Mouse (Mus musculus): ENCODE data around the gene Rad51b. TPM values are rescaled to one million over a fixed set of nuclear protein-coding genes. Genes with fewer than 3 reads are reported as not detected.

Gene Rad51b
- polyA plus RNA-seq, 1 experiment = 13.8 TPM

GRCm38 (mm10) chr12:79357631-79358030 lies 60.5 kb downstream of the Rad51b start:
- H3K27ac ChIP-seq (ENCODE audit: insufficient read depth, low read length) = no peak overlapping the region
- no peaks in the 10 kb centered on the region for H3K9me3 ChIP-seq (replicated peaks; ENCODE audit: control insufficient read depth, insufficient read depth, low read length, poor library complexity, severe bottlenecking)
- no peaks in the 10 kb centered on the region for H3K4me1 ChIP-seq (ENCODE audit: control insufficient read depth, insufficient read depth, low read length)
- H3K27me3 ChIP-seq (ENCODE audit: control insufficient read depth, insufficient read depth, low read length, poor library complexity, severe bottlenecking) = no peaks in the 10 kb centered on the region
- H3K4me3 ChIP-seq (ENCODE audit: low read depth, low read length) = no peak overlapping the region
- H3K9ac ChIP-seq (ENCODE audit: low read depth, poor library complexity, severe bottlenecking) = no peak overlapping the region
- TF ChIP-seq CTCF (IDR thresholded peaks at IDR 0.05; ENCODE audit: low read depth, low read length) (no peak), POLR2A (IDR thresholded peaks at IDR 0.05; ENCODE audit: insufficient read depth, low read length) (no peak), EP300 (IDR thresholded peaks at IDR 0.05; ENCODE audit: insufficient read depth, low read depth, low read length) (no peak)
- no peaks in the 10 kb centered on the region for H3K36me3 ChIP-seq (ENCODE audit: control insufficient read depth, insufficient read depth, low read length, poor library complexity, severe bottlenecking)

GRCm38 (mm10) chr12:79358613-79359218 lies 61.6 kb downstream of the Rad51b start:
- Histone ChIP-seq H3K9ac (ENCODE audit: low read depth, poor library complexity, severe bottlenecking) (no peak overlapping the region), H3K27ac (ENCODE audit: insufficient read depth, low read length) (no peak overlapping the region), H3K36me3 (ENCODE audit: control insufficient read depth, insufficient read depth, low read length, poor library complexity, severe bottlenecking) (no peaks in the 10 kb centered on the region), H3K4me3 (ENCODE audit: low read depth, low read length) (no peak overlapping the region), H3K4me1 (ENCODE audit: control insufficient read depth, insufficient read depth, low read length) (no peaks in the 10 kb centered on the region), H3K9me3 (replicated peaks; ENCODE audit: control insufficient read depth, insufficient read depth, low read length, poor library complexity, severe bottlenecking) (no peaks in the 10 kb centered on the region), H3K27me3 (ENCODE audit: control insufficient read depth, insufficient read depth, low read length, poor library complexity, severe bottlenecking) (no peaks in the 10 kb centered on the region)
- TF ChIP-seq POLR2A (IDR thresholded peaks at IDR 0.05; ENCODE audit: insufficient read depth, low read length) (no peak), CTCF (IDR thresholded peaks at IDR 0.05; ENCODE audit: low read depth, low read length) (no peak), EP300 (IDR thresholded peaks at IDR 0.05; ENCODE audit: insufficient read depth, low read depth, low read length) (no peak)

GRCm38 (mm10) chr12:79359404-79359803 lies 62.3 kb downstream of the Rad51b start:
- H3K4me1 ChIP-seq (ENCODE audit: control insufficient read depth, insufficient read depth, low read length) = no peaks in the 10 kb centered on the region
- no peaks in the 10 kb centered on the region for H3K27me3 ChIP-seq (ENCODE audit: control insufficient read depth, insufficient read depth, low read length, poor library complexity, severe bottlenecking)
- H3K36me3 ChIP-seq (ENCODE audit: control insufficient read depth, insufficient read depth, low read length, poor library complexity, severe bottlenecking) = no peaks in the 10 kb centered on the region
- no peak overlapping the region for H3K9ac ChIP-seq (ENCODE audit: low read depth, poor library complexity, severe bottlenecking)
- no peak for TF ChIP-seq POLR2A (IDR thresholded peaks at IDR 0.05; ENCODE audit: insufficient read depth, low read length)
- TF ChIP-seq EP300 (IDR thresholded peaks at IDR 0.05; ENCODE audit: insufficient read depth, low read depth, low read length) = no peak
- TF ChIP-seq CTCF (IDR thresholded peaks at IDR 0.05; ENCODE audit: low read depth, low read length) = no peak
- H3K4me3 ChIP-seq (ENCODE audit: low read depth, low read length) = no peak overlapping the region
- no peak overlapping the region for H3K27ac ChIP-seq (ENCODE audit: insufficient read depth, low read length)
- no peaks in the 10 kb centered on the region for H3K9me3 ChIP-seq (replicated peaks; ENCODE audit: control insufficient read depth, insufficient read depth, low read length, poor library complexity, severe bottlenecking)

- Histone ChIP-seq H3K27me3 (ENCODE audit: control insufficient read depth, insufficient read depth, low read length, poor library complexity, severe bottlenecking) (no peaks in the 10 kb centered on the region), H3K27ac (ENCODE audit: insufficient read depth, low read length) (no peak overlapping the region), H3K4me3 (ENCODE audit: low read depth, low read length) (no peak overlapping the region), H3K9me3 (replicated peaks; ENCODE audit: control insufficient read depth, insufficient read depth, low read length, poor library complexity, severe bottlenecking) (no peaks in the 10 kb centered on the region), H3K9ac (ENCODE audit: low read depth, poor library complexity, severe bottlenecking) (no peak overlapping the region), H3K4me1 (ENCODE audit: control insufficient read depth, insufficient read depth, low read length) (no peaks in the 10 kb centered on the region), H3K36me3 (ENCODE audit: control insufficient read depth, insufficient read depth, low read length, poor library complexity, severe bottlenecking) (no peaks in the 10 kb centered on the region)
- peak; percentile 31 for TF ChIP-seq CTCF (IDR thresholded peaks at IDR 0.05; ENCODE audit: low read depth, low read length)
- no peak for TF ChIP-seq POLR2A (IDR thresholded peaks at IDR 0.05; ENCODE audit: insufficient read depth, low read length)
These were observed 65.1 kb downstream of the Rad51b start for GRCm38 (mm10) chr12:79362219-79362618.

GRCm38 (mm10) chr12:79364284-79364683 lies 67.2 kb downstream of the Rad51b start:
- Histone ChIP-seq H3K4me3 (ENCODE audit: low read depth, low read length) (no peak overlapping the region), H3K27me3 (ENCODE audit: control insufficient read depth, insufficient read depth, low read length, poor library complexity, severe bottlenecking) (no peaks in the 10 kb centered on the region), H3K4me1 (ENCODE audit: control insufficient read depth, insufficient read depth, low read length) (no peaks in the 10 kb centered on the region), H3K36me3 (ENCODE audit: control insufficient read depth, insufficient read depth, low read length, poor library complexity, severe bottlenecking) (no peaks in the 10 kb centered on the region), H3K27ac (ENCODE audit: insufficient read depth, low read length) (no peak overlapping the region), H3K9ac (ENCODE audit: low read depth, poor library complexity, severe bottlenecking) (no peak overlapping the region), H3K9me3 (replicated peaks; ENCODE audit: control insufficient read depth, insufficient read depth, low read length, poor library complexity, severe bottlenecking) (no peaks in the 10 kb centered on the region)
- TF ChIP-seq POLR2A (IDR thresholded peaks at IDR 0.05; ENCODE audit: insufficient read depth, low read length) = no peak
- no peak for TF ChIP-seq CTCF (IDR thresholded peaks at IDR 0.05; ENCODE audit: low read depth, low read length)
- TF ChIP-seq EP300 (IDR thresholded peaks at IDR 0.05; ENCODE audit: insufficient read depth, low read depth, low read length) = no peak

- no peak overlapping the region for H3K9ac ChIP-seq (ENCODE audit: low read depth, poor library complexity, severe bottlenecking)
- no peak for TF ChIP-seq POLR2A (IDR thresholded peaks at IDR 0.05; ENCODE audit: insufficient read depth, low read length)
- no peak for TF ChIP-seq EP300 (IDR thresholded peaks at IDR 0.05; ENCODE audit: insufficient read depth, low read depth, low read length)
- no peak for TF ChIP-seq CTCF (IDR thresholded peaks at IDR 0.05; ENCODE audit: low read depth, low read length)
- no peak overlapping the region for H3K4me3 ChIP-seq (ENCODE audit: low read depth, low read length)
- no peaks in the 10 kb centered on the region for H3K36me3 ChIP-seq (ENCODE audit: control insufficient read depth, insufficient read depth, low read length, poor library complexity, severe bottlenecking)
- no peaks in the 10 kb centered on the region for H3K9me3 ChIP-seq (replicated peaks; ENCODE audit: control insufficient read depth, insufficient read depth, low read length, poor library complexity, severe bottlenecking)
- H3K27ac ChIP-seq (ENCODE audit: insufficient read depth, low read length) = no peak overlapping the region
- H3K27me3 ChIP-seq (ENCODE audit: control insufficient read depth, insufficient read depth, low read length, poor library complexity, severe bottlenecking) = no peaks in the 10 kb centered on the region
- H3K4me1 ChIP-seq (ENCODE audit: control insufficient read depth, insufficient read depth, low read length) = no peaks in the 10 kb centered on the region
These were observed 71.7 kb downstream of the Rad51b start for GRCm38 (mm10) chr12:79368818-79369217.
